Mouse (Mus musculus): ENCODE results near the gene Hspa5. TPM values are rescaled to one million over a fixed set of nuclear protein-coding genes. Genes with fewer than 3 reads are reported as not detected.
"Not testable (repeated sequence)": the region's sequence is repeated elsewhere in the genome, so short reads cannot be mapped to it uniquely, and the experiment has no call there.

Gene Hspa5
- polyA plus RNA-seq, 1 experiment from 2014 or later: 688 TPM

DNA sequence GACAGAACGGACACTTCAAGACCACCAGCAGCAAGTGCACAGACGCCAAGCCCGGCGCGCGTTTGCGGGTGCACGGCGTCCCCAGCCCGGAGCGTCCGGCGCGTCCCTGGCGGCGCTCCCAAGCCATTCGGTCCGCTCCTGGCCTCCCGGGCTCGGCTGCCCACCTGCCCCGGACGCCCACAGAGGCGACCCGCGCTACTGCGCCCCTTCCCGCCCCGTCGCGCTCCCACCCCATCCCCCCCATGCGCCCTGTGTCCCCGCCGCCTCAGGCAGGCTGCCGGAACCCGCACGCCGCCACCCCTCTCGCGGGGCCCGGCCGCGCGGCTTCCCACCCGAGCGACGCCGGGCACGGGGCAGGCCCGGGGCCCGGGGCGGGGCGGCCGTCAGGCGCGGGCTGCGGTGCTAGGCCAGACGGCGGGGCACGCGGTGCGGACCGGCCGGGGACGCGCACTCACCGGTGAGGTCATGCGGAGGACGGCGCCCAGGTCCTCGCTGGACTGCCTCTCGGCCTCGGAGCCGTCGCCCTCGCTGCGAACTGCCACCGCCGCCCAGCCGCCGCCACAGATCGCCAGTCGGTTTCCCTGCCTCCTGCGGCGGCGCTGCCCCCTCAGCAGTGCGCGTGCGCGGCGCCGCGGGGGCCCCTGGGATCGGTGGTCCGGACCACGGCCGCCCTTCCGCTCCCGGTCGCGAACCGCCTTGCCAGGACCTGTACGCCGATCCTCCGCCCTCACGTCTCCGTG lies 17.8 kb upstream of the Hspa5 start:
- no peaks in the 10 kb centered on the region for H3K27me3 ChIP-seq (ENCODE audit: insufficient read depth, low read length)
- H3K9ac ChIP-seq (ENCODE audit: low read depth, low read length): peak overlapping the region; percentile 94
- H3K36me3 ChIP-seq (ENCODE audit: insufficient read depth, low read length): no peaks in the 10 kb centered on the region
- WGBS: under 1% methylated on average over 93 of the region's 106 CpGs
- peak overlapping the region; percentile 96 for H3K27ac ChIP-seq
- H3K4me3 ChIP-seq (replicated peaks; ENCODE audit: low read depth, low read length): peak overlapping the region; percentile 97
- no peaks in the 10 kb centered on the region for H3K9me3 ChIP-seq (replicated peaks; ENCODE audit: low read length)
- H3K4me2 ChIP-seq (ENCODE audit: low read length): peak overlapping the region; percentile 80
- DNase-seq (ENCODE audit: low spot score) (peak; percentile 92), ATAC-seq (replicated peaks; ENCODE audit: low FRiP score, low read depth) (peak; percentile 95)
- no peaks in the 10 kb centered on the region for H3K4me1 ChIP-seq (replicated peaks; ENCODE audit: insufficient read depth, low read length)
- TF ChIP-seq CTCF (IDR thresholded peaks at IDR 0.05; ENCODE audit: low read depth): peak; percentile 21; the same call in 1 of the 2 replicates

- DNase-seq (ENCODE audit: low spot score) (peak; percentile 19), ATAC-seq (replicated peaks; ENCODE audit: low FRiP score, low read depth) (no peak)
- Histone ChIP-seq H3K27ac (peak within 1 kb of the TSS; percentile 96), H3K9me3 (replicated peaks; ENCODE audit: low read length) (no peaks in the 10 kb centered on the region), H3K4me2 (ENCODE audit: low read length) (peak within 1 kb of the TSS; percentile 80), H3K4me3 (replicated peaks; ENCODE audit: low read depth, low read length) (peak within 1 kb of the TSS; percentile 97), H3K36me3 (ENCODE audit: insufficient read depth, low read length) (no peaks in the 10 kb centered on the region), H3K27me3 (ENCODE audit: insufficient read depth, low read length) (no peaks in the 10 kb centered on the region), H3K9ac (ENCODE audit: low read depth, low read length) (peak within 1 kb of the TSS; percentile 94), H3K4me1 (replicated peaks; ENCODE audit: insufficient read depth, low read length) (no peaks in the 10 kb centered on the region)
- WGBS: 1% methylated on average over 13 of the region's 14 CpGs
- TF ChIP-seq CTCF (IDR thresholded peaks at IDR 0.05; ENCODE audit: low read depth): no peak
Observed at GRCm38 (mm10) chr2:34754551-34755358, 17.0 kb upstream of the Hspa5 start, which contains the start of gene Gapvd1. Gene Gapvd1, minus strand, starts transcription at chr2:34755232.

DNA sequence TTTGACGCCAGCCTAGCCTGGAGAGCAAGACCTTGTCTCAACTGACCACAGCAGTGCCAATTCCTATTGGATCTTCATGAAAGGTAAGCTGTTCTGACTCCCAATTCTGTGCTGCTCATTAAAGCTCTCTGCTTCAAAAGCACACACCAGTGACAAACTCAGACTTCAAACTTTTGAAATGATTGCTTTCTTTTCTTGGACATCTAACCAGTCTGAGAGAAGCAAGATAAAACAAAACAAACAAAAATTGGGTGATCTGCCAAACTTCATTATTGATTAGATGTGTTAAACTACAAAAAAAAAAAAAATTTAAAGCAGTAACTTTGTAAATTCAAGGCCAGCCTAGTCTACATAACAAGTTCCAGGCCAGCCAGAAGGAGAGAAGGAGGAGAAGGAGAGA lies 14.4 kb upstream of the Hspa5 start:
- Histone ChIP-seq H3K27ac (no peak overlapping the region), H3K4me2 (ENCODE audit: low read length) (no peak overlapping the region), H3K27me3 (ENCODE audit: insufficient read depth, low read length) (no peaks in the 10 kb centered on the region), H3K9me3 (replicated peaks; ENCODE audit: low read length) (no peaks in the 10 kb centered on the region), H3K36me3 (ENCODE audit: insufficient read depth, low read length) (no peaks in the 10 kb centered on the region), H3K9ac (ENCODE audit: low read depth, low read length) (no peak overlapping the region), H3K4me1 (replicated peaks; ENCODE audit: insufficient read depth, low read length) (no peaks in the 10 kb centered on the region), H3K4me3 (replicated peaks; ENCODE audit: low read depth, low read length) (no peak overlapping the region)
- no peak for TF ChIP-seq CTCF (IDR thresholded peaks at IDR 0.05; ENCODE audit: low read depth)
- DNase-seq (ENCODE audit: low spot score) (no peak), ATAC-seq (replicated peaks; ENCODE audit: low FRiP score, low read depth) (no peak)
- WGBS: 76% methylated on average over 1 of the region's 1 CpGs

DNA sequence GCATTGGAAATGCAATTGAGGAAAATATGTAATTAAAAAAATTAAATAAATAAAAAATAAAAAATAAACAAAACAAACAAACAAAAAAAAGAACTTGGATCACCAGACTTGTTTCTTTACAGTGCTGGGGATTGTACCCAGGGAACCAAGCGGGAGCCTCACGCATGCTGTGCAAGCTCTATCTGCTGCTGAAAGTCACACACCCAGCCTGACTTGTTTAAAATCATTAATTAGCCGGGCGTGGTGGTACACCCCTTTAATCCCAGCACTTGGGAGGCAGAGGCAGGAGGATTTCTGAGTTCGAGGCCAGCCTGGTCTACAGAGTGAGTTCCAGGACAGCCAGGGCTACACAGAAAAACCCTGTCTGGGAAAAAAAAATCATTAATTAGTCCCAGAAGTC lies 10.5 kb upstream of the Hspa5 start:
- not testable (repeated sequence) for H3K4me2 ChIP-seq (ENCODE audit: low read length); H3K9ac ChIP-seq (ENCODE audit: low read depth, low read length); DNase-seq (ENCODE audit: low spot score); H3K4me3 ChIP-seq (replicated peaks; ENCODE audit: low read depth, low read length); H3K4me1 ChIP-seq (replicated peaks; ENCODE audit: insufficient read depth, low read length); H3K27ac ChIP-seq; H3K36me3 ChIP-seq (ENCODE audit: insufficient read depth, low read length); ATAC-seq (replicated peaks; ENCODE audit: low FRiP score, low read depth); H3K27me3 ChIP-seq (ENCODE audit: insufficient read depth, low read length); H3K9me3 ChIP-seq (replicated peaks; ENCODE audit: low read length)
- 92% methylated on average over 5 of the region's 5 CpGs for WGBS

DNA sequence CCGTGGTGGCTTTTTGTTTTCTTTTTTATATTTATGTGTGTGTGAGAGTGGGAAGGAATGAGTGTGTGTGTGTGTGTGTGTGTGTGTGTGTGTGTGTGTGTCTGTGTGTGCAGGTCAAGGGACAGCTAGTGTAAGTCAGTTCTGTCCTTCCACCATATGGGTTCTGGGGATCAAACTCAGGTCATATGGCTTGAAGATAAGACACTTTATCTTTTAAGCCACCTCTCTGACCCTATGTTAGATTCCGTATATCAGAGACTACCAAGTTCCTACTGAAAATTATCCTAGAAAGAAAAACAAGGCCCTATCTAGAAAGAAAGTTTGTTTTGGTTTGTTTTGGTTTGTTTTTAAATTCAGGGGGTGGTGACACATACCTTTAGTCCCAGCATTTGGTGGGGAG lies 9.6 kb upstream of the Hspa5 start:
- Histone ChIP-seq H3K36me3 (ENCODE audit: insufficient read depth, low read length) (no peaks in the 10 kb centered on the region), H3K27me3 (ENCODE audit: insufficient read depth, low read length) (no peaks in the 10 kb centered on the region), H3K4me2 (ENCODE audit: low read length) (no peak overlapping the region), H3K9ac (ENCODE audit: low read depth, low read length) (no peak overlapping the region), H3K9me3 (replicated peaks; ENCODE audit: low read length) (no peaks in the 10 kb centered on the region), H3K4me1 (replicated peaks; ENCODE audit: insufficient read depth, low read length) (no peaks in the 10 kb centered on the region), H3K27ac (no peak overlapping the region), H3K4me3 (replicated peaks; ENCODE audit: low read depth, low read length) (no peak overlapping the region)
- 83% methylated on average over 2 of the region's 2 CpGs for WGBS
- TF ChIP-seq CTCF (IDR thresholded peaks at IDR 0.05; ENCODE audit: low read depth): no peak
- no peak for ATAC-seq (replicated peaks; ENCODE audit: low FRiP score, low read depth)
- DNase-seq (ENCODE audit: low spot score): no peak

- H3K36me3 ChIP-seq (ENCODE audit: insufficient read depth, low read length): no peaks in the 10 kb centered on the region
- no peak for TF ChIP-seq CTCF (IDR thresholded peaks at IDR 0.05; ENCODE audit: low read depth)
- no peak overlapping the region for H3K4me3 ChIP-seq (replicated peaks; ENCODE audit: low read depth, low read length)
- no peak overlapping the region for H3K9ac ChIP-seq (ENCODE audit: low read depth, low read length)
- H3K27ac ChIP-seq: no peak overlapping the region
- H3K4me2 ChIP-seq (ENCODE audit: low read length): no peak overlapping the region
- H3K9me3 ChIP-seq (replicated peaks; ENCODE audit: low read length): no peaks in the 10 kb centered on the region
- ATAC-seq (replicated peaks; ENCODE audit: low FRiP score, low read depth) (no peak), DNase-seq (ENCODE audit: low spot score) (no peak)
- no peaks in the 10 kb centered on the region for H3K27me3 ChIP-seq (ENCODE audit: insufficient read depth, low read length)
- WGBS: 62% methylated on average over 2 of the region's 2 CpGs
- H3K4me1 ChIP-seq (replicated peaks; ENCODE audit: insufficient read depth, low read length): no peaks in the 10 kb centered on the region
Observed at GRCm38 (mm10) chr2:34762872-34763271, 8.9 kb upstream of the Hspa5 start.

Data from kidney, postnatal 0 days (tissue).